Mouse (Mus musculus) heart, embryonic 16.5 days (tissue): ENCODE data around the gene Has1. TPM values are rescaled to one million over a fixed set of nuclear protein-coding genes. Genes with fewer than 3 reads are reported as not detected.
A peak's percentile ranks its signal among the peaks of the same experiment; 100 is the strongest.

Experiments
- ATAC-seq: fragments of 200-750 bp; cut with Nextera tagmentation; replicated peaks from 2 replicates; pipeline ENCODE4 v1.8.0; 2017; ENCODE audit warnings: moderate number of reproducible peaks; ENCODE audit not compliant: insufficient read depth, low FRiP score; ENCODE audit errors: extremely low read depth
- H3K27ac ChIP-seq: fragments of 300-500 bp; sonication (generic); 2 replicates; pipeline ENCODE4 v1.5.1; 2014; ENCODE audit warnings: mild to moderate bottlenecking, low read length, control low read depth, moderate library complexity
- H3K27me3 ChIP-seq: fragments of 300-500 bp; sonication (generic); 2 replicates; pipeline ENCODE4 v1.6.1; 2014; ENCODE audit warnings: low read length, mixed read lengths; ENCODE audit not compliant: control insufficient read depth, insufficient read depth
- H3K36me3 ChIP-seq: fragments of 300-500 bp; sonication (generic); 2 replicates; pipeline ENCODE4 v1.6.1; 2014; ENCODE audit not compliant: control insufficient read depth, insufficient read depth
- H3K4me1 ChIP-seq: fragments of 300-500 bp; sonication (generic); 2 replicates; pipeline ENCODE4 v1.6.1; 2014; ENCODE audit warnings: low read length, mixed read lengths; ENCODE audit not compliant: control insufficient read depth, insufficient read depth
- H3K4me2 ChIP-seq: fragments of 300-500 bp; sonication (generic); 2 replicates; pipeline ENCODE4 v1.6.1; 2014; ENCODE audit warnings: low read depth, mild to moderate bottlenecking, control low read depth, low read length
- H3K4me3 ChIP-seq: fragments of 300-500 bp; sonication (generic); 2 replicates; pipeline ENCODE4 v1.5.1; 2014; ENCODE audit warnings: mild to moderate bottlenecking, control low read depth, low read length
- H3K9ac ChIP-seq: fragments of 300-500 bp; sonication (generic); 2 replicates; pipeline ENCODE4 v1.6.1; 2014; ENCODE audit warnings: low read length, control low read depth
- H3K9me3 ChIP-seq: fragments of 300-500 bp; sonication (generic); replicated peaks from 2 replicates; pipeline ENCODE4 v1.6.1; 2016; ENCODE audit warnings: low read length; ENCODE audit not compliant: control insufficient read depth
- WGBS: fragments of 180-500 bp; shearing (Covaris S2); extraction: QIAGEN DNeasy Blood & Tissue Kit; methylation state at CpG from one replicate; pipeline ENCODE4 v1.1.7; 2014; 5-methylcytosine and 5-hydroxymethylcytosine counted together
- microRNA counts: library from miRNA; unstranded; fragments of <30 nt; microRNA quantifications from one replicate; lab custom pipeline; 2016
- microRNA-seq: library from miRNA; unstranded; fragments of <30 nt; microRNA quantifications from one replicate; pipeline ENCODE4, GENCODE M21; 2017
- polyA plus RNA-seq: library from polyadenylated mRNA; unstranded; fragments of >200 nt; fragmentation: Nextera tagmentation; extraction: Ambion mirVana; gene quantifications from 2 replicates; pipeline ENCODE4 v1.2.1, GENCODE M21; 2015

Has1 gene
- polyA plus RNA-seq, 1 experiment from 2014 or later, result 0.98 TPM

- no peaks in the 10 kb centered on the region for H3K9me3 ChIP-seq
- 2% methylated on average over 19 of the region's 22 CpGs for WGBS
- H3K4me2 ChIP-seq, result peak overlapping the region; percentile 82
- peak; percentile 24 for ATAC-seq
- peak overlapping the region; percentile 99 for H3K27ac ChIP-seq
- H3K4me1 ChIP-seq, result peaks cover 19% of the 10 kb centered on the region
- no peaks in the 10 kb centered on the region for H3K36me3 ChIP-seq
- H3K9ac ChIP-seq, result peak overlapping the region; percentile 95
- H3K4me3 ChIP-seq, result peak overlapping the region; percentile 88
- H3K27me3 ChIP-seq, result no peaks in the 10 kb centered on the region
Measured at GRCm38 (mm10) chr17:17825921-17826591, 28.9 kb downstream of the Has1 start.

GRCm38 (mm10) chr17:17823612-17824336 is 31.2 kb downstream of the Has1 start:
- no peaks in the 10 kb centered on the region for H3K9me3 ChIP-seq
- no peak overlapping the region for H3K9ac ChIP-seq
- H3K4me2 ChIP-seq, result no peak overlapping the region
- ATAC-seq, result no peak
- no peaks in the 10 kb centered on the region for H3K36me3 ChIP-seq
- 76% methylated on average over 6 of the region's 6 CpGs for WGBS
- H3K4me3 ChIP-seq, result no peak overlapping the region
- H3K27me3 ChIP-seq, result no peaks in the 10 kb centered on the region
- H3K27ac ChIP-seq, result no peak overlapping the region
- 0 out of 2 replicates have a peak, but pooled peaks cover under 1% of the 10 kb centered on the region for H3K4me1 ChIP-seq

GRCm38 (mm10) chr17:17795527-17795926 is 59.5 kb downstream of the Has1 start:
- Histone ChIP-seq H3K27ac (no peak overlapping the region), H3K36me3 (no peaks in the 10 kb centered on the region), H3K4me3 (no peak overlapping the region), H3K4me1 (no peaks in the 10 kb centered on the region), H3K9me3 (no peaks in the 10 kb centered on the region), H3K4me2 (no peak overlapping the region), H3K9ac (no peak overlapping the region), H3K27me3 (no peaks in the 10 kb centered on the region)
- no peak for ATAC-seq
- WGBS, result 36% methylated on average over 2 of the region's 2 CpGs

MicroRNAs within 50 kb of the gene (microRNA counts, 519-probe panel; counts per million panel counts)
- 4,132 counts per million, percentile 95 among the panel's probes with 10 or more counts for microRNA mmu-let-7e (lab: Ali Mortazavi, UCI)
- microRNA mmu-miR-125a-3p (lab: Ali Mortazavi, UCI), result 2,852 counts per million, percentile 73 among the panel's probes with 10 or more counts
- microRNA mmu-miR-125a-5p (lab: Ali Mortazavi, UCI), result 4,359 counts per million, percentile 98 among the panel's probes with 10 or more counts
- microRNA mmu-miR-99b (lab: Ali Mortazavi, UCI), result 3,605 counts per million, percentile 90 among the panel's probes with 10 or more counts

Small RNA genes within 50 kb of the gene (microRNA-seq; reads per million reads assigned to microRNA genes)
- not detected for gene Gm25927
- gene Mir125a, result 3,551 reads per million, percentile 91 among the genes with 10 or more reads in this experiment
- gene Mir99b, result 21,703 reads per million, percentile 97 among the genes with 10 or more reads in this experiment
- not detected for gene Mirlet7e

Other genes with a start within 250 kb of the Has1 start
- 12.7 and 12.9 TPM in 2 replicates for gene Lnpep, start 230.2 kb downstream of the Has1 start, polyA plus RNA-seq
- gene Vmn2r90, start 151.5 kb downstream of the Has1 start, polyA plus RNA-seq, result not detected in 2 replicates
- gene Spaca6, start 28.0 kb downstream of the Has1 start, polyA plus RNA-seq, result 17.4 and 23.6 TPM in 2 replicates
- gene Fpr1, start 28.7 kb upstream of the Has1 start, polyA plus RNA-seq, result 0.21 and 0.40 TPM in 2 replicates
- 0.21 and 0.33 TPM in 2 replicates for gene Fpr2, start 32.6 kb upstream of the Has1 start, polyA plus RNA-seq
- gene Fpr3, start 32.6 kb upstream of the Has1 start, polyA plus RNA-seq, result not detected in 2 replicates
- gene Fpr-rs4, start 166.5 kb upstream of the Has1 start, polyA plus RNA-seq, result not detected in 2 replicates
- gene Vmn2r124, start 194.2 kb upstream of the Has1 start, polyA plus RNA-seq, result not detected in 2 replicates
- gene Vmn2r91, start 229.8 kb upstream of the Has1 start, polyA plus RNA-seq, result not detected in 2 replicates